Mouse (Mus musculus) layer of hippocampus, adult 9-10 months (tissue): ENCODE results near the gene Lgals3bp.

Experiments used
- DNase-seq: peaks from one replicate; pipeline ENCODE4 v3.0.0; 2022; ENCODE audit warnings: low spot score

The Lgals3bp gene

DNA sequence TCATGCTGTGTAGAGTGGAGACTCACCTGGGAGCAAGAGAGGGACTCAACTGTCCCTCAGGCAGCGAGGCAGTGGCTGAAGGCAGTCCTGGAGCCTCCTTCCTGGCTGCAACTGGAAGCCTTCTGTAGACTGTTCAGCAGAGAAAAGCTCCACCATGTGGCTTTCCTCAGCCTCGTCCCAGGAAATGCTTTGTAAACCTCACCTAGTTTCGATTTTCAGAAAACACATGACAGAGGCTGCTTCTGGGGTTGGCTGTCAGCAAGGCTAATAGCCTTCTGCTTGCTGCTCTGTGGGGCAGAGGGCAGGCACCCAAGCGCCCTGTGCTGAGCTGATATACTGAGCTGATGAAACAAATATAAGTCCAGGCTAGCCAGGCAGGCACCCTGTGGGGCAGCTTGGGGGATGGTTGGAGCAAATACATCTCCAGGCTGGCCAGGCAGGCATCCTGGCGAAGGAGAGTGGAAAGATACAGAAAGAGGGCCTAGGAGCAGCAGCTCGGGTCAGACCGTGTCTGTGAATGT, at the start of gene Lgals3bp:
Lgals3bp (minus strand) TSS at position 333 of the 521 bp plus-strand sequence.
- no peak for DNase-seq

DNA sequence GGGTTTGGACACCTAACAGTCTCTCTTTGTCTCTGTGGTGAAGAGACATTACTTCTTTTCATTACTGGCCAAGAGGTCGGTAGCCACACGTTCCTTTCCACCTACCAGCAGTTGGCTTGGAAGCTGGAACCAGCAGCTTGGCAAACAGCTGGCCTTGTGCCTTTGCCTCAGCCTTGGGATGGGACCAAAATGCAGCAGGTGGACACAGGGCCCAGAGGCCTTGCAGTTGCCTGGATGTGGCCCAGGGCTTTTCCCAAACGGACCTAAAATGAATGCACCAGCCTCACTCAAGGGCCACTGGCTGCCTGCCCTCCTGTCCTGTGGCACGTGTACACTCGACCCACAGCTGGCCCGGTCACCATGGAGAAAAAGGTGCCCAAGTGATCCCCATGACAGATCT, 49.3 kb upstream of the Lgals3bp start:
- DNase-seq, result no peak

DNA sequence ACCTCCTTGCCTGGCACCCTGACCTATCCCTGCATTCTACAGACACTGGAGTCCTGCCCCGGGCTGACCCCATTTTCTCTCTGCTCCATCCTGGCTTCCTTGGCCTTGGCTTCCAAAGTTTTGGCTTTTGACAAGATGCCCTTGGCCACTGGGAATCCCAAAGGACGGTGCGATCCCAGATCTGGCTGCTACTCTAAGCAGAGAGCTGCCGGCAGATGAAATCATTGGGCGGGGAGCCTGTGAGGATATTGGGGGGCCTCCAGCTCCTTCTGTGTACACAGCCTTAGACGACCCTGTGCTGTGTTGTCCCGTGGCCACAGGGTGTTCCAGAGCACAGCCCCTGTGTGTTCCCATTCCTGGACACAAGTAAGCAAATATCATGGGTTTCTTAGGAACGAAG, 46.5 kb upstream of the Lgals3bp start:
- no peak for DNase-seq

DNA sequence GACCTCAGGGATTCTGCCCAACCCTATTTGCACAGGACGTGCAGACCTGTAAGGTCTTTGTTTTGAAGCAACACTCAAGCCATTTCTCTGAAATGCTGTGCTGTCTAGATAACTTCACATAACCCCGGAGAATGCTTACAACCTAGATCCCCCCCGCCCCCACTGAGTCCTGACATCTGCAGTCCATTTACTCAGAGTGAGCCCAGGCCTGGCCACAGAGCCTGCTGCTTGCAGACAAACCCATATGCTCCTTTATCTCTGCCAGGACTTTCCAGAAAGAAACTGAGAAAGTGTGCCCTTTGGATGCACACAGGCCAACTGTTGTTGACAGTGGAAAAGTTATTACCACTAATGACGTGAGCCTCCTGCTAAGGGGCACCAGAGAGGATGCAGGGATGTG, 45.5 kb upstream of the Lgals3bp start:
- no peak for DNase-seq

DNA sequence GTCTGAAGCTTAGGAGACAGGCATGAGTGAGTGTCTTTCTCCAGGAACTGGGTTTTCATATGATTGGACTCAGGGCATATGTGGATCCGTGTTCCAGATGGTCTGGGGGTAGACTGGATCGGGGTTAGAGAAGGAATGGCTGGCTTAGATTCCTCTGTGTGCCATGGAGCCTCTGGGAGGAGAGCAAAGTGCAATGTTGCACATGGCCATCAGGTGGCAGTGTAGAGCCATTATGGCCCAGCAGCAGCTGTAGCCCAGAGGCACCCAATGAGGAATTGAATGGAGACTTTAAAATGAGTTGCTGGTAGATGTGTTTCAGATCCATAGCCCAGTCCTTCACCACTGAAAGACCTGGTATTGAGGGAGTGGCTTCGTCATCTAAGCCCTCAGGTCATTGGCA, 44.0 kb upstream of the Lgals3bp start:
- peak; percentile 63 for DNase-seq

DNA sequence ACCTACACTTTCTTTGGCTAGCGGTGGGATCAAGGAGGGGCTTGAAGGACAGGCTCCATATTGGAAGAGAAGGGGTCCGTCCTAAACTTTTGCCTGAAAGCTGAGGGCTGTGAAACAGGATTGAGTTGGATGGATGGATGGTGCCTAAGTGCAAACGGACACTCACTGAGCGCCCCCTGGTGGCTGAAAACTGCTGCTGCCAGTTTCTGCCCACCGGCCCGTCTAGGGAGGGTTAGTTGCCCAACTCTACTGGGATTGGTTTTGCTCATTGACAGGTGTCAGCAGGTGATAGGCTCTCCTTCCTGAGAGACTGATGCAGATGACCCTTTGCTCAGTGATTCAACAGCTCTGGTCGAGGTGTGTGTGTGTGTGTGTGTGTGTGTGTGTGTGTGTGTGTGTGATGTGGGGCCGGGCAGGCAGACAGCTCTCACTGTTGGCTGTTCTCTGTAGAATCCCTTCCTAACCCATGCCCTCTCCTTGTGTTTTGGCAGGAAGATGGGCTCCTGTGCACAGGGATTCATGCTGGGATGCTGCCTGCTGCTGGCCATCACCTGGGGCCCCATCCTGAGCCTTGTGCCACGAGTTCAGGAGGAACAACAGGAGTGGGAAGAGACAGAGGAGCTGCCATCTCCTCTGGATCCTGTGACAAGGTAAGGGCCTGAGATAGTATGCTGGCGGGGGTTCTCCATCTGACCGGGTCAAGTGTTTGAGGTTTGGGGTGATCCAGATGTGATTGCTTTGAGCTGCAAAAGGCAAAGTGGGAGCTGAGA, 41.5 kb upstream of the Lgals3bp start:
- no peak for DNase-seq

DNA sequence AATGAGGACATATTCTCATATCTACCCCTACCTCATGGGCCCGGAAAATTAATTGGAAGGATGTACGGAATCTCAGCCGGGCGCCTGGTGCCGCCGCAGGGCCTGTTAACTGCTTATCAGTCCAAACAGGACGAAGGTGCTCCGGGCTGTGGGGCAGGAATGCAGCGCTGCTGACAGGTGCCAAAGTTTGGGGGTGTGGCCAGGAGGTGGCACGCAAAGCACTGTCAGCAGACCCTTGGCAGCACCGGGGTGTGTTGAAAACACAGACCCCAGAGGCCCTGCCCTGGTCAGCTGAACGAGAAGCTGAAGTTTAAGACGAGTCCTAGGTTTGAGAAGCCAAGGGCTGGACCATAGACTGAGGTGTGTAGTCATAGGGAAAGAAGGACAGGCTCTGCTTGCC, 40.8 kb upstream of the Lgals3bp start:
- DNase-seq, result no peak

DNA sequence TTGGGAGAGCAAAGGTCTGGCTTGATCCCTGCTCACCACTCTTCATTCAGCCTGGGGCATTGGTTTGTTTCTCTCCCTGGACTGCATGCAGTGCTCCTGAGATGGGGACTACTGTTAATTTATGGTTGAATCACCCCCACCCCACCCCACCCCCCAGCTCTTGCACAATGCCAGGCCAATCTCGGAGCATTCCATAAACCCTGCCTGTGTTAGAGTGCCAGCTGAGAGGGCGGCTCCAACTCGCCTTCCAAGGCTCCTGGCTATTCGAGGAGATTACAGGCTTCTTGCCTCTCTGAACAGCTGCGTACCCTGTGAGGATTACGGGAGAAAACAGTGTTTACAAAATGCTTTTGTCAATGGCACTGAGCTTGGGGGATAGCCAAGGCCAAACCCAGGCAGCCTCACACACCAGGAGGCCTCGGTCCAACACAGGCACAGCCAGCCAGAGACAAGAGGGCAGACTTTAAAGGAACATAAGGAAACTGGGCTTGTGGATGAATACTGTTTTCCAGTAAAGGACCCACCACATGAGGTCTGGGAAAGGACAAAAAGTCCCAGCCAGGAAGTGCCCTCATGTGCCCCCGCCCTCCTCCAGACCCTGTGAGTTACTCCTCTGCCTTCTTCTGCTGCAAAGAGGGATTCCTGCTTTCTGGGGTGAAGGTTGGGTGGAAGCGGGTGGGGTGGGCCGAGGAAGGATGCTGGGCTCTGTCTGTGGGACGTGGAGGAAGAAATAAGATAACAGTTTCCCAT, 36.9 kb upstream of the Lgals3bp start:
- DNase-seq, result no peak

DNA sequence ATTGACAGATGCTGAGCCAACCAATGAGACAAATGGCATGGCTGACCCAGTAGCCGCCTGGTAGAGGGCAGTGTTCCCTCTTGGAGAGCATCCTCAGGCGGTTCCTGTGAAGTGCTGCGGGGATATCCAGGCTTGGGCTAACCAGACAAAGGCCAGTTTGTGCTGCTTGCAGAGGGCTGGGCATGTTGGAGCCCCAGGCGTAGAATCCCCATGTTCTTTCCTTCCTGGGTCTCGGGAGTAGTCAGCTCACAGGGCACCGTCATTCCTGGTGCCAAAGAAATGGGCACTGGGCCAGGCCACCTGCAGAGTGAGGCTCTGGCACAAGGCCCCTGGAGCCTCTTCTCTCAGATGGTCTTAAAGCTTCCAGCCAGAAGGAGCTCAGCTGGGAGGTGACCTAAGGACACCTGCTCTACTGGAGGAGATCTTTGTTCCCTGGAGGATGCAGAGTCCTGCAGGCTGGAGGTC, 34.6 kb upstream of the Lgals3bp start:
- no peak for DNase-seq

DNA sequence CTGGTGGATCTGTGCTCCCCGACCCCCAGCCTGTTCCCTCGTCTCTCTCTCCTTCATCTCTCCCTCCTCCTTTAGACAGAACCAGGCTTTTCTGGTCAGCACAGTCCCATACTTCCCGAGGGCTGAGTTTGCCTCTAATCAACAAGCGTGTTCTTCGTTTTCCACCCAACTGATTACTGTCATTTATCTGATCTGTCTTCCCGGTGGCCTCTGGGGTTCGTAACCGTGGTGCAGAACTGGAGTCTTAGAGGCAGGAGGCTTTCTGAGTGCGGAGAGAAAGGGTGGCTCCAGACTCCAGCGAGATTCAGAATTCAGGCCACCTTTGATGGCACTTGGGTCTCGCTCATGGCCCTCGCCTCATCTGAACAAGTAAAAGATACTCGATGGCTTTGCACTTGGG, 32.2 kb upstream of the Lgals3bp start:
- no peak for DNase-seq

DNA sequence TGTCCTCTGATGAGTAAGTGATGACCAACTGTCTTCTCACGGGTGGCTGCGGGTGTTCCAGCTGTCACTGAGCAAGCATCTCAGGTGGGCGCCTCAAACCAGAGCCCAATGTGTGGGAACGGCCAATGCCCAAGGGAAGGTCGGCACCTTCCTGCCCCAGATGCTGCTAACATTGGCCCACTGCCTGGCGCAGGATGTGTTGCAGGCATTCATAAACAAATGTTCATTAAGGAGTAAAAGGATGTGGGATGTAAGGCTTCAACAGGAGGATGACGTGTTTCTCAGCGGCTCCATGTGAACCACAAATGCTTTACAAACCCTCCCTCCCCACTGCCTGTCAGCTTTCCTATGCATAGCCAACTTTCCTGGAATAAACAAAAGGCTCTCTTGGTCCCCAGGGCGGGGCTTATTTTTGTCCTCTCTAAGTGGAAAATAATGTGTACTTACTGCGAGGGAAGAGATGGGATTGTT, 31.5 kb upstream of the Lgals3bp start:
- no peak for DNase-seq

DNA sequence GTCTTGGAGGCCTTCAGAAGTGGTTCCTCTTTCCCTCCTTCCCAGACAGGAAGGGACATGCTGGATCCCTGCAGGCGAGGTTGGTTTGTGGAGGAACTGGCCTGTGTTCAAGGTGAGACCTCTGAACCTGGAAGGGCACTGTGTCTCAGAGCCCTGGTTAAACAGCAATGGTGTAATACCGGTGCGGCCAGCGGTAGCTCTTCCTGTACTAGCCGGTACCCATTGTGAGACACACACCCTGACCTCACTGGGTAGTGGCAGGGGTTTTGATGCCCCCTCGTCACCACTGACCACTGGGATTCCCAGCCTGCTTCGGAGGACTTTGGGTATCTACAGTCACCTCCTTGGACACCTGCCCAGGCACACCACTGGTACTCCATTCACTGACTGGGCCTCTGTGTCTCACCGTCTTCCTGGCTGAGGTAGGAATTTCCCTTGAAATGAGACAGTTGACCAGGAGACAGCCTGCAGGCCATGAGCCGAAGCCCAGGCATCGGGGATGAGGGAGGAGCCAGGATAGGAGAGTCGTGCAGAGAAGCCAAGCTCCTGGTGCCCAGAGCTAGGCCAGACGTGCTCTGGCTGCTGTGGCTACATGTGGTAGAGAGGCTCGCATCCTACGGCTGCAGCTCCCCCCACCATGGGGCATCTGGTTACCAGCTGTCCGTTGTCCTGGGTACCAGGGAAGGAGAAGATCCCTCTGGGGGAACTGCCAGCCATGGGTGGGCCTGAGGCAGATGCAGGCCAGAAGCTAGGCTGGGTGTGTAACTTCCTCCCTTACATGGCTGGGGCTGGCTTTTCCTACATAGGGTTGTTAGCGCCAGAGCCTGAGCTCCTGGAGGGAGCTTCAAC, 29.4 kb upstream of the Lgals3bp start:
- no peak for DNase-seq

DNA sequence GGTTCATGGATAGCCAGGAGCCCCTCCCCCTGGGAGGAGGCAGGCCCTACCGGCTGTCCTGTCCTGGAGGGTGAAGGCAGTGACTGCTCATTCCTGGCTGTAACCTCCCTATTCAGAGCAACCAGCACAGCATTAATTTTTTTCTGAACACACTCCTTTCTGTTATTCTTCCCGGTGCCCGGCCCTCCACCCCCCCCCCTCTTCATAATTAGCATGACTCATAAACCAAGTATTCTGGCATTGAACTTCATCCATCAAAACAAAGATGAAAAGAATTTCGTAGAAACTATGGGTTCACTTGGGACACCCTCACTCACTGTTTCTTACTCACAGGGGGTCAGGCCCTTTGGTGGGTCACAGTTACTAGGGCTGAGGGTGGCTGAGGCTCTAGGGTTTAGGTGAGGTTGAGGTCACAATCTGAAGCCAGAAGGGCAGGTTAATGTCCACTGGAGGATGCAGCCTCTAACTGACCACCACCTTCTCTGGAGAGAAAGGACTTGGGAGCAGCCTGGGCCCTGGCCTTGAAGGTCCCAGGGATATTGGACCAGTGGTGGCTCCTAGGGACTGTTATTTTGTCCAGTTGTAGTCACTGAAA, 28.5 kb upstream of the Lgals3bp start:
- DNase-seq, result no peak

DNA sequence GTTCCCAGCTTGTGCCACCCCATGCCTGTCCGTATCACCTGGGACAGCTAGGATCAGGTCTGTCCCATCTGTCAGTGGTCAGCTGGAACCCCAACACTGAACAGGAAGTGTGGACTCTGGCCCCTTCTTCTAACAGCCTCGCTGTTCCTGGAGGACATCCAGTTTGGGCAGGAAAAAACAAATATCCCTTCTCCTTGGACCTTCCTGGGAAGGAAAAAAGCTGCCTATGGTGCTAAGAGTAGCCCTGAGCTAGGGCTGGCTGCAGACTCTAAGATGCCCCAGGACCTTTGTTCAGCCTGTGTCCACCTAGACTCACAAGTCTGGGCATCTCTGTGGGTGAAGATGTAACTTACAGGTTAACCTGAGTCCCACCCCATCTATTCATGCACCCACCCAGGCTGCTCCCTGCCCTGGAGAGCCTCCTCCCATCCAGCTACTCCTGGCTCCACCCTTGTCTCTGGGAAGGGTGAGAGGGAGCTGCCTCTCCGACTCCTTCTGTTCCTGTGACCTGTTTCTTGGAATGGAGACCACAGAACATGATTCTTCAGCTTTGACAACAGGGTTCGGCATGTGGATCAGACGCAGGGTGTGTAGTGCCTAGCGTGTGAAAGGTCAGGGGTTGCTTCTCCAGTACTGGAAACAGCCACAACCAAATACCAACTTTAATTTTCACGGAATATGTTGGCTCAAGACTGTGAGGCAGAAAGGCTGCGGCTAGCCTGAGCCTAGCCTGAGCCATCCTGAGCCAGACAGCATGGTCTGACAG, 27.2 kb upstream of the Lgals3bp start:
- DNase-seq, result no peak

DNA sequence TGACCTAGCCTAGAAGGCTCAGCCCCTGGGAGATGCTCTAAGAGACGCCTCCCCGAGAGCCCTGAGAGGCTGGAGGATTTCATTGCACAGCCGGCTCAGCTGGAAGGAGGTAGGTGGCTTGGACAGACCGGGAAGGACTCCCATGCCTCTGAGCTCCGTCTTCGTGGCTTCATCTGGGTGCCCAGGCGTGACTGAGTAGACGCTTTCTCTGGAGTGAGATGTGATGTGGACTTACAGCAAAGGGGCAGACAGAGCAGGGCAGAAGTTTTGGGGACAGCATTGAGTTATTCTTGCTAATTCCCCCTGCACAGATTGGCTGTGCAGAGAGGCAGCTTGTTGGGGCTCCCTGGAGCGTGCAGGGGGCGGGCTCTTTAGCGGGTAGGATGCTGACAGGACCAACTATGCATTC, 26.6 kb upstream of the Lgals3bp start:
- DNase-seq, result no peak

DNA sequence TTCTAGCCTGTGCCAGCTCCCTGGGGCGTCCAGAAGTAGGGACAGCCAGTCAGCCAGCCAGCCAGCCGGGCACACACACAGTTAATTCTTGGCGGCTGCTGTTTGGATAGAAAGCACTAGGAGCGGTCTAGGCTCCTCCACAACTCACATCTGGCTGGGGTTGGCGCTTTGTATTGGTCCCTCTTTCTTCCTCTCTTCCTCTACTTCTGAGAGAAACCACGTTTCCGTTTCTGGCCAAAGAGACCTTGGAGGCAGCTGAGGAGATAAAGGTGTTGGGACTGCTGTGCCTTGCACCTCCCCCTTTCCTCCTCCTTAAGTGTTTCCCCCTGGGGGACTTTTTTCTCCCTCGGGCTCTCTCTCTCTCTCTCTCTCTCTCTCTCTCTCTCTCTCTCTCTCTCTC, 26.1 kb upstream of the Lgals3bp start, which contains the start of gene C1qtnf1:
C1qtnf1 (plus strand) TSS at position 218 of the 400 bp plus-strand sequence.
- no peak for DNase-seq

DNA sequence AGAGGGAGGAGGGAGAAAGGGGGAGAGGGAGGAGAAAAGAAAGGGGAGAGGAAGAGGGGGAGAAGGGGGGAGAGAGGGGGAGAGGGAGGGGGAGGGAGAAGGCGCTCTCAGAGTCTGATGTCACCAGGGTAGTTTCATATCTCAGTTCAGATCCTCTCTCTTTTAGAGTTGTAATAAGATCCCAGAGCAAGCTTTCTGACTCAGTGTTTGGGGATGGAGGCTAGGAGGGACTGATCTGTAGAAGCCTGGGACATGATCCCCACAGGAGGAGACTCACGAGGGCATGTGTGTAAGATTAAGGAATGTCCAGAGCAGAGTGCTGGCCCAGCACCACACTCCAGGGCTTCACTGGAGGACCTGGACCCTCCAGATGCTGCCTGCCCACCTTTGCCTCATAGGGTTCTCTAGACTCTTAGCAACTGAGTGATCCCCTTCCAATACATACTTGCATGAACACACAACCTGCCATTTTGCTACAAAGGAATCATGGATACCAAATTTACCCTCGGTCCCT, 25.4 kb upstream of the Lgals3bp start:
- no peak for DNase-seq

DNA sequence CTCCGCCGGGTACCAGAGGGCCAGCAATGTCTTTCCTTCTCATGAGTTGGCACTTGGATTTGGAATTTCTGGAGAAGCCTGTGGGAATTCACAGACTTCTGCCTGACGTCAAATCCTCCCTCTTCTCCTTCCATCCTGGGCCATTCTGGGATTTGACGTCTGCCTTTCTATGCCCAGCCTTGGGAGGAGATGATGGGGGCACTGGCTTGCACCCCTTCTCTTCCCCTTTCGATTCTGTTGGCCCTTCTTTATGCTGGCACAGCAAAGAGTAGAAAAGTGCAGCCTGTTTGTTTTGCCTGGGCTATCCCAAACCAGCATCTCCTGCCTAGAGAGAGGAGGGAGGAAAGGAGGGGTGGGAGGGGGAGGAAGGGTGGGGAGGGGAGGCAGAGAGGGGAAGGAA, 24.9 kb upstream of the Lgals3bp start:
- no peak for DNase-seq

DNA sequence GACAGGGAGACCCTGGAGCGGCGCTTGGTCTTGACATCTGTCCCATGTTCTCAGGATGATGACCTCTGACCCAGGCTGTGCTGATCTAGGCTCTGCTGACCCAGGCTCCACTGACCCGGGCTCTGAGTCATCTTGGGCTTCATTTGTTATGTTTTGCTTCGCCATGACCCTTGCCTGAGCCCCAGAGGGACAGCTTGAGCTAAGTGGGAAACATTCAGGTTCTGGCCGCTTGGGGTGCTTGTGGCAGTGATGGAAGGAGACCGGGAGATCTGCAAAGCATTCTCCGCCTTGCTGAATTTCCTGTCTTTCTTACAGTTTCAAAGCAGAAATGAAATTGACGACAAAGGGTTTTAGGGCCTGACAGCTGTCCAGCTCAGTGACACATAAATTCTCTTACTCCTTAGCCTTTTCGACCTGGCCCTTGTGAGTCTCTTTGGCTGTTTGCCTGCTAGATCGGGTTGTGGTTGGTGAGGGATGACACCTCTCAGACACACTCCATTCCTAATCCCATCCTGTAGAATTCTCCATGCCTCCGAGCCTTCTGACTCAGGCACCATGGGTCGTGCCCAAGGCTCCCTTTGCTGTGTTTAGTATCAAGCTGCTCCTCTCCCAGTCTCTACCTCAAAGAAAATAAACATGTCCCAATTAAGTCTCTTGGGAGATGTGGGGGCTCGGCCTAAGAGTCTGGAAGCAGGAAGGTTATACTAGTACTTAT, 22.9 kb upstream of the Lgals3bp start:
- DNase-seq, result no peak
